Mouse (Mus musculus): ENCODE data around the gene Nsun6. TPM values are rescaled to one million over a fixed set of nuclear protein-coding genes. Genes with fewer than 3 reads are reported as not detected.

Nsun6 gene
- total and polyA plus RNA-seq, 2 experiments from 2014 or later, result 3.5 to 7.7 TPM

DNA sequence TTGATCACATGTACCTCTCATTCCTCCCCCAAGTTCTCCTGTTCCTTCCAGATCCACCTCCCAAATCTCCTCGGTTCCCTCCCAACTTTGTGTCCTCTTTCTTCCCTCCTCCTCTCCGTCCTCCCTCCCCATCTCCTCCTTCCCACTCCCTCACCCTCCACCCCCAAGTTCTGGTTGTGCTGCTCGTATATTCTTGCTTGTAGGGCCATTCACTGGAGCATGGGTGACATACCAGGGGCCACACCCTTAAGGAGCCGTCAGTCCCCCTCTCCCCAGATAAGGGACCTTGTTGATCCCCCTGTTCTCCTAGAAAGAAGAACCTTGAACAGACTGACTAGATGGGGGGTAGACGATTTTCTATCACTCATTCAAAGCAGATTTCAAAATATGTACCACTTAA lies 12.2 kb upstream of the Nsun6 start:
- DNase-seq (ENCODE audit: low spot score) (no peak), ATAC-seq (ENCODE audit: insufficient read depth, low read depth) (no peak)
- Histone ChIP-seq H3K4me3 (ENCODE audit: low read depth, low read length) (no peak overlapping the region), H3K4me2 (ENCODE audit: low read depth, low read length) (no peak overlapping the region), H3K36me3 (replicated peaks; ENCODE audit: control insufficient read depth, insufficient read depth, low read length) (peaks cover 21% of the 10 kb centered on the region), H3K27me3 (ENCODE audit: control insufficient read depth, insufficient read depth, low read length) (no peaks in the 10 kb centered on the region), H3K9ac (replicated peaks; ENCODE audit: low read depth, low read length) (no peak overlapping the region), H3K27ac (ENCODE audit: low read depth) (no peak overlapping the region), H3K4me1 (ENCODE audit: control insufficient read depth, insufficient read depth) (peaks cover 20% of the 10 kb centered on the region; the same call in 1 of the 2 replicates), H3K9me3 (replicated peaks; ENCODE audit: control insufficient read depth, low read length) (no peaks in the 10 kb centered on the region)
- TF ChIP-seq CTCF (IDR thresholded peaks at IDR 0.05; ENCODE audit: low read depth) (no peak), EP300 (IDR thresholded peaks at IDR 0.05; ENCODE audit: low read depth) (no peak)
- WGBS, result 73% methylated on average over 5 of the region's 5 CpGs

- H3K27ac ChIP-seq (ENCODE audit: low read depth), result no peak overlapping the region
- DNase-seq (ENCODE audit: low spot score), result no peak
- 34% methylated on average over 2 of the region's 2 CpGs for WGBS
- no peaks in the 10 kb centered on the region for H3K9me3 ChIP-seq (replicated peaks; ENCODE audit: control insufficient read depth, low read length)
- H3K36me3 ChIP-seq (replicated peaks; ENCODE audit: control insufficient read depth, insufficient read depth, low read length), result peaks cover 13% of the 10 kb centered on the region
- H3K4me3 ChIP-seq (ENCODE audit: low read depth, low read length), result no peak overlapping the region
- no peak overlapping the region for H3K4me2 ChIP-seq (ENCODE audit: low read depth, low read length)
- no peak overlapping the region for H3K9ac ChIP-seq (replicated peaks; ENCODE audit: low read depth, low read length)
- H3K27me3 ChIP-seq (ENCODE audit: control insufficient read depth, insufficient read depth, low read length), result no peaks in the 10 kb centered on the region
- TF ChIP-seq EP300 (IDR thresholded peaks at IDR 0.05; ENCODE audit: low read depth) (no peak), CTCF (IDR thresholded peaks at IDR 0.05; ENCODE audit: low read depth) (no peak)
- no peak for ATAC-seq (ENCODE audit: insufficient read depth, low read depth)
- peaks cover 20% of the 10 kb centered on the region; the same call in 1 of the 2 replicates for H3K4me1 ChIP-seq (ENCODE audit: control insufficient read depth, insufficient read depth)
Measured at GRCm38 (mm10) chr2:15065447-15065846, 10.6 kb upstream of the Nsun6 start.

DNA sequence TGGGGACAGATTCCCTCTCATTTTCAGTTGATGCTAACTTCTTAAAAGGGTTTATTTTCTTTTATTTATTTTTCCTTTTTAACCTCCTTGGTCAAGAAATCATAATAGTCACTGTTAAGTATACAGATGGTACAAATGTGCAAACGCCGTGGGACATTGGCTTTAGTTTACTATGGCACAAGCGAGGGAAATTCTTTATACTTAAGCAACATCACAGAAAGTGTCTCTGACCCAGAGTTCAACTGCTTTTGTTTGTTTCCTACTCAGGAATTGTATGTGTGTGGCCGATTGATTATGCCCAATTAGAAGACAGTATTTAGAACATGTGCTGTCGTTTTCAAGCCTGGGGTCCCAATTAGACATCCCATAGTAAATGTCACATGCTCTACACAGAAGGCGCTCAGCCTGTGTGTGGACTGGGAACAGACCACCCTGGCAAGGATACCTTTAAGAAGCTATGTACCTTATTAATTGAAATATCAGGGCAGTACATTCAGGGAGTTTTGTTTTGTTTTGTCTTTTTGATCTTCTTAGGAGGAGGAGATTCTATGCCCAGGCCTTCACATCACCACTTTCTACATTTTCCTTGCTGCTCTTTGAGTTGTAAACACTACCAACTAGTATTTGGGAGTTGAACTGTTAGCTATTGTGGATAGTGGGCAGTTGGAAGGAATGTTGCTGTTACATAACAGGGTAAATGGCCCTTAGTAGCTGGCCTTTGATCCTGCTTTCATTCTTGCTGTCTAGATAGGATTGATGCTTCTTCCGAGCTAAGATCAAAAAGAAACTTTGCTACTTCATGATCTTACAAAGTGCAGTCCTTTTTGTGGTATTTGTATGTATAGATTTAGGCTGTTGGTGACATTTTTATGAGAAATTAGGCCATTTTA lies 9.8 kb upstream of the Nsun6 start:
- TF ChIP-seq EP300 (IDR thresholded peaks at IDR 0.05; ENCODE audit: low read depth) (no peak), CTCF (IDR thresholded peaks at IDR 0.05; ENCODE audit: low read depth) (no peak)

GRCm38 (mm10) chr2:15063815-15064214 lies 8.9 kb upstream of the Nsun6 start:
- TF ChIP-seq EP300 (IDR thresholded peaks at IDR 0.05; ENCODE audit: low read depth) (no peak), CTCF (IDR thresholded peaks at IDR 0.05; ENCODE audit: low read depth) (no peak)
- Histone ChIP-seq H3K9ac (replicated peaks; ENCODE audit: low read depth, low read length) (no peak overlapping the region), H3K36me3 (replicated peaks; ENCODE audit: control insufficient read depth, insufficient read depth, low read length) (peaks cover 5% of the 10 kb centered on the region; the same call in 1 of the 2 replicates), H3K4me2 (ENCODE audit: low read depth, low read length) (no peak overlapping the region), H3K9me3 (replicated peaks; ENCODE audit: control insufficient read depth, low read length) (no peaks in the 10 kb centered on the region), H3K27me3 (ENCODE audit: control insufficient read depth, insufficient read depth, low read length) (no peaks in the 10 kb centered on the region), H3K4me1 (ENCODE audit: control insufficient read depth, insufficient read depth) (peaks cover 20% of the 10 kb centered on the region; the same call in 1 of the 2 replicates), H3K27ac (ENCODE audit: low read depth) (no peak overlapping the region), H3K4me3 (ENCODE audit: low read depth, low read length) (no peak overlapping the region)
- WGBS, result 48% methylated on average over 1 of the region's 1 CpGs
- ATAC-seq (ENCODE audit: insufficient read depth, low read depth) (no peak), DNase-seq (ENCODE audit: low spot score) (no peak)

More for the DNA sequence above, 9.8 kb upstream of the Nsun6 start:
- no peaks in the 10 kb centered on the region for H3K9me3 ChIP-seq (replicated peaks; ENCODE audit: control insufficient read depth, low read length)
- H3K36me3 ChIP-seq (replicated peaks; ENCODE audit: control insufficient read depth, insufficient read depth, low read length), result peaks cover 5% of the 10 kb centered on the region; the same call in 1 of the 2 replicates
- peaks cover 20% of the 10 kb centered on the region; the same call in 1 of the 2 replicates for H3K4me1 ChIP-seq (ENCODE audit: control insufficient read depth, insufficient read depth)
- H3K4me3 ChIP-seq (ENCODE audit: low read depth, low read length), result no peak overlapping the region
- no peak for ATAC-seq (ENCODE audit: insufficient read depth, low read depth)
- H3K27me3 ChIP-seq (ENCODE audit: control insufficient read depth, insufficient read depth, low read length), result no peaks in the 10 kb centered on the region
- no peak overlapping the region for H3K9ac ChIP-seq (replicated peaks; ENCODE audit: low read depth, low read length)
- H3K27ac ChIP-seq (ENCODE audit: low read depth), result no peak overlapping the region
- 84% methylated on average over 7 of the region's 7 CpGs for WGBS
- no peak for DNase-seq (ENCODE audit: low spot score)
- H3K4me2 ChIP-seq (ENCODE audit: low read depth, low read length), result no peak overlapping the region

- H3K9ac ChIP-seq (replicated peaks; ENCODE audit: low read depth, low read length), result no peak overlapping the region
- no peaks in the 10 kb centered on the region for H3K27me3 ChIP-seq (ENCODE audit: control insufficient read depth, insufficient read depth, low read length)
- WGBS, result 85% methylated on average over 3 of the region's 3 CpGs
- no peaks in the 10 kb centered on the region for H3K9me3 ChIP-seq (replicated peaks; ENCODE audit: control insufficient read depth, low read length)
- DNase-seq (ENCODE audit: low spot score), result no peak
- H3K4me3 ChIP-seq (ENCODE audit: low read depth, low read length), result no peak overlapping the region
- H3K36me3 ChIP-seq (replicated peaks; ENCODE audit: control insufficient read depth, insufficient read depth, low read length), result no peaks in the 10 kb centered on the region
- peaks cover 30% of the 10 kb centered on the region for H3K4me1 ChIP-seq (ENCODE audit: control insufficient read depth, insufficient read depth)
- H3K4me2 ChIP-seq (ENCODE audit: low read depth, low read length), result no peak overlapping the region
- TF ChIP-seq EP300 (IDR thresholded peaks at IDR 0.05; ENCODE audit: low read depth), result no peak
- ATAC-seq (ENCODE audit: insufficient read depth, low read depth), result no peak
- H3K27ac ChIP-seq (ENCODE audit: low read depth), result no peak overlapping the region
Measured at GRCm38 (mm10) chr2:15060856-15061255, 6.0 kb upstream of the Nsun6 start.
